Mouse (Mus musculus): Measurements from ENCODE around the gene Tmem63c.

Gene Tmem63c

DNA sequence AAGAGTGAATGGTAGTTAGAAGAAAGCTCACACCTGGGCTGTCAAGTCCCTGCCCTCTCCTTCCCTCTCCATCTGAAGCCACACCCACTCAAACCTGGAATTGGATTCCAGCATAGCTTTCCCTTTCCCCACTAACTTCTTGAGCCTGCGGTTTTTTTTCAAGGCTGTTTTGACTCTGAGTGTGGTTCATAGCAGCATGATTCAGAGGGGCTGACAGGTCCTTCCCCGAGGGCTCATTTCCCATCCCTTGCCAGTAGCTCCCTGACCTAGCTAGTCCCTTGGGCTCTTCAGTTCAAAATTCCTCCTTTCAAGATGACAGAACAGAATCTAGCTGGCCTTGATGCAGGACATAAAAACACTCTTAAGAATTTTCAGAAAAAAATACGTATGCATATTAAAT is 26.4 kb downstream of the Tmem63c start:
- no peak for DNase-seq (ENCODE audit: extremely low spot score, low spot score)

DNA sequence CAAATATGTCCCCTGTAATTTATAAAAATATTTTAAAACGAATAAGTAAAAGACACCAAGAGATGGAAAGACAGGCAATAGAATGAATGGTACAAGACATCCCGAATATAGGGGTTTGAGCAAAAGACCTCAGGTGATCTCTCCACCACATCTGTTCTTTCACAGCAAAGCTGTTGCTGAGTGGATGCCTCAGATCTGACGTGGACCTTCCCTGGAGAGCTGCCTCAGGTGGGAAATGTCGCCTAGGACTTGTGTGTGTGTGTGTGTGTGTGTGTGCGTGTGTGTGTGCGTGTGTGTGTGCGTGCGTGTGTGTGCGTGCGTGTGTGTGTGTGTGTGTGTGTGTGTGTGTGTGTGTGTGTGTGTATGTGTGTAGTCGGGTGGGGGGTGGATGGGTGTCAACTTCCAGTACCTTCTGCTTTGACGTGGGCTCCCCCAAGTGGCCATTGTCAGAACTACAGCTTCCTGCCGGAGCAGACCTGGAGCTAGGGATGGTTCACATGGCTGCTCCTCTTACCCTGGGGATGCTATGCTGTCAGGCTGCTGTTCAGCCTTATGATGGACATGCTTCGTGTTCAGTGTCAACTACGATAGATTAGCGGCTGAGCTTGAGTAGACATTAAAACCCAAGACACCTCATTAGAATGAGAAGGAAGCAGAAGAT is 31.7 kb downstream of the Tmem63c start:
- peak; percentile 87 for DNase-seq (ENCODE audit: extremely low spot score, low spot score)

- DNase-seq (ENCODE audit: extremely low spot score, low spot score): no peak
Observed at GRCm38 (mm10) chr12:87054873-87055272, 33.7 kb downstream of the Tmem63c start.

GRCm38 (mm10) chr12:87057066-87057465 is 35.9 kb downstream of the Tmem63c start:
- no peak for DNase-seq (ENCODE audit: extremely low spot score, low spot score)

DNA sequence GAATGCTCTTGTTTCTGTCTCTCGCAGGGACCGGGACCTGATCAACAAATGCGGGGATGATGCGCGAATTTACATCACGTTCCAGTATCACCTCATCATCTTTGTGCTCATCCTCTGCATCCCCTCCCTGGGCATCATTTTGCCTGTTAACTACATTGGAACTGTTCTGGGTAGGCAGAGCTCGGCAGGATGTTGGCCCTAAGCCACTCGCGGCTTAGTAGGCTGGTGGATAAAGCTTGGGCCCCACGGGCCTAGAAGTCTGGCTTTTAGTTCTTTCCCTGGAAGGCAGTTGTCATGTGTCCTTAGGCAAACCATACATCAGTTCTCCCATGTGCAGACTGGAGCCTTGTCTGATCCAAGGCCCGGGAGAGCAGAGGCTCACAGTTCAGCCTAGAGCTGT is 44.3 kb downstream of the Tmem63c start:
- DNase-seq (ENCODE audit: extremely low spot score, low spot score): no peak

GRCm38 (mm10) chr12:87066429-87066828 is 45.3 kb downstream of the Tmem63c start:
- DNase-seq (ENCODE audit: extremely low spot score, low spot score): no peak

- no peak for DNase-seq (ENCODE audit: extremely low spot score, low spot score)
Observed at GRCm38 (mm10) chr12:87070520-87070919, 49.4 kb downstream of the Tmem63c start.

DNA sequence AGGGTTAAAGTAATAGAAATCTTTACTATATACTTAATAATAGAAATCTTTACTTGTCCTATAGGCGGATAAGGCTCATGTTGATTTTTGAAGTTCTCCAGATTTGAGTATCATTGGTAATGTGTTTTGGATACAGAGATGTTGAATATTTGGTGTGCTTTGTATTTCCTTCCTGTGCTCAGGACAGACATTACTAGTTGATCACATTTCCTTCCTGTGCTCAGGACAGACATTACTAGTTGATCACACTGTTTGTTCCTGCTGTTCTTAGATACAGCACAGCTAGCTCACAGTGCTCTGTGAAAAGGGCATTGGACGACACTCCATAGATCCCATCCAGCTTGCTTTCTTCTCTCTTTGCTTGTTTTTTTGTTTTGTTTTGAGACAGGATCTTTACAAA is 55.5 kb downstream of the Tmem63c start:
- no peak for DNase-seq (ENCODE audit: extremely low spot score, low spot score)

- no peak for DNase-seq (ENCODE audit: extremely low spot score, low spot score)
Observed at GRCm38 (mm10) chr12:87082797-87083196, 61.7 kb downstream of the Tmem63c start.

DNA sequence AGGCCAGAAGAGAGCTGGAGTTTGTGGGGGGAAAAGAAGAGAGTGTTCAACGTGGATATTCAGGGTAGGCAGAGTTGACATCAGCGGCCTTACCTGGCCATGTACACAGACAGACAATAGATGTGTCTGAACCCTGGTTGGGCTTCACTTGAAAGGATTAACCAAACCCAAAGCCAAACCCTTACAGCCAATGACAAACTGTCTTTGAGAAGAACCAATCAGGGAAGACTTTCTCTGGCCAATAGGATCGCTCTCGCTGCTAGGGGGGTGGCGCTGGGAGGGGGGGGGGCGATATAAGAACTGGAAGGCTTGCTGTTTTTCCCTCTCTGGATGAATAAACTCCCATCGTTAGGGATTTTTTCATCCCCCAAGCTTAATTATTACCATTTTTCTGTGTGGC is 66.1 kb downstream of the Tmem63c start:
- DNase-seq (ENCODE audit: extremely low spot score, low spot score): no peak

GRCm38 (mm10) chr12:87088331-87088730 is 67.2 kb downstream of the Tmem63c start:
- DNase-seq (ENCODE audit: extremely low spot score, low spot score): no peak

GRCm38 (mm10) chr12:87089255-87089654 is 68.1 kb downstream of the Tmem63c start:
- no peak for DNase-seq (ENCODE audit: extremely low spot score, low spot score)

DNA sequence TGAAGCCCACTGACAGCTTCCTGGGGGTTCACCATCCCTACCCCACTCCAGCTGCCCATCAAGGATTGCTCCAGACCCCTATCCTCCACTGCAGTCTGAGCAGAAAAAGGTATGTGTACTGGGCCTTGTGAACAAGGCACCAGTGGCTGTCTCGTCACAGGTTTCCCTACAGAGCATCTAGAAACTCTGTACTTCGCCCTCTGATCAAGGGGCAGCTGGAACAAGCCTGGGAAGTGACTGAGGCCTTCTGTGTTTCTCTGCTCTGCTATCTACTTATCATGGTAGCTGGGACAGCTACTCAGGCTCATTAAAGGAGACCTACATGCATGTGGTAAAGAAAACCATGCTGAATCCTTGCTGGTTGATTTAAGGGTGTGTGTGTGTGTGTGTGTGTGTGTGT is 68.6 kb downstream of the Tmem63c start:
- no peak for DNase-seq (ENCODE audit: extremely low spot score, low spot score)

DNA sequence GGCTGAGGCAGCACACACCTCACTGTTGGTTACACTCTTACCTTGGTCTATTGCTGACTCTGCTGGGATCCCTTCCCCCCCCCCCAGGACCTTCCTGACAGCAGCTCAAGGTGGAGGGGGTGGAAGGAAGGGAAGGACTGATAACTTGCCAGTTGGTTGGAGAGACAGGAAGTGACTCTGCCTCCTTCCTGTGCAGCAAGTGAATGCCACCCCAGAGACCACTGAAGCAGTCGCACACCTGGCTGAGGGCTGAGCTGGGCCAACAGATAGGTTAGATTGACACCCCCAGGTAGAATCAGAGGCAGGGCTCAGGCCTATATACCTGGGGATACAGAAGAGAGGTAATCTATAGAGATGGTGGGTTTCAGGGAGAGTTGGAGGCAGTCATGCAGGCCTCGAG is 70.8 kb downstream of the Tmem63c start:
- DNase-seq (ENCODE audit: extremely low spot score, low spot score): no peak

GRCm38 (mm10) chr12:87093249-87093648 is 72.1 kb downstream of the Tmem63c start:
- no peak for DNase-seq (ENCODE audit: extremely low spot score, low spot score)

GRCm38 (mm10) chr12:87093671-87094070 is 72.5 kb downstream of the Tmem63c start:
- DNase-seq (ENCODE audit: extremely low spot score, low spot score): no peak

DNA sequence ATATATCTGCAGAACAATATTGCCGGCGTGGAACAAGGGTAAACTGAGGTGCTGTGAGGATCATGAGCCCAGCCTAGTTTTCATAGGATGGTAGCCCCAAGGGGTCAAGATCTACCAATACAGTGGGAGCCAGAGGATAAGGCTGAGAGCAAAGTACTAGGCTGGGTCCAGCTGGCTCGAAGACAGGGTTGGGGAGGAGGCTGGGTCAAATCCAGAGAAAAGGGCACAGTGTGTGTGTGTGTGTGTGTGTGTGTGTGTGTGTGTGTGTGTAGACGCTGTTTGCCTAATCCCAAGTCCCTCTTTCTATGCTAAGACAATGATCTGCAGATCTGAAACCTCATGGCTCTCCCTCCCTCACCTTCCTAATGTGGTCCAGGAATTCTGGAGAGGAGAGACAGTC is 79.2 kb downstream of the Tmem63c start:
- no peak for DNase-seq (ENCODE audit: extremely low spot score, low spot score)

GRCm38 (mm10) chr12:87102165-87102631 is 81.1 kb downstream of the Tmem63c start, which contains the start of gene Ngb:
TSS of gene Ngb (minus strand) at chr12:87102539.
- peak; percentile 30 for DNase-seq (ENCODE audit: extremely low spot score, low spot score)

GRCm38 (mm10) chr12:87103471-87103870 is 82.3 kb downstream of the Tmem63c start:
- no peak for DNase-seq (ENCODE audit: extremely low spot score, low spot score)

- no peak for DNase-seq (ENCODE audit: extremely low spot score, low spot score)
Observed at GRCm38 (mm10) chr12:87104796-87105195, 83.7 kb downstream of the Tmem63c start.

DNA sequence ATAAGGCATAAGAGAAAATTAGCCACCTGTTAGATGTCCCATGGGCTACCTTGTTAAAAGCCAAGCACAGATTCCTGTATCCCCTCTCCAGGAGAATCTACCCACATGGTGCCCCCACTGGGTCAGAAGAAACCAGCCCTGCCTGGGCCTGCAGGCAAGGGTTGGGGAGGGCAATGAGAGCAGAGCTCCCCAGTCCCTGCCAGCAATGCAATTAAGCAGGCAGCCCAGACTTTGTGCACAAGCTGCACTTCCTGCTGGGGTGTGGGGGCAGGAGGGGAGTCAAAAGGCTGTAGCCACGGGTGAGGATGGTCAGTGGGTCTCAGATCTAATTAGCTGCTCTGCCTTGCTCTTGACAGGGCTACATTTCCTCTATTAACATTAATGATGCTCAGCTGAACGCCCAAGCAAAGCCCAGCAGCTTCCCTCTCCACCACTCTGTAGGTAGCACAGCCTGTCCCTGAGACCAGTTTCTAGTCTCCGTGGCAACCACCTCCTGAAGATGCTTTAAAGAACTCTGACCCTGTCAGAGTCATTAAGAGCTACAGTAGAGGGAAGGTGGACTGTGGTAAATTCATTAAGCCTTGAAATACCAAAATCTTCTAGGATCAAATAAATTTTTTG is 86.3 kb downstream of the Tmem63c start:
- no peak for DNase-seq (ENCODE audit: extremely low spot score, low spot score)

- no peak for DNase-seq (ENCODE audit: extremely low spot score, low spot score)
Observed at GRCm38 (mm10) chr12:87121918-87122589, 100.9 kb downstream of the Tmem63c start.

GRCm38 (mm10) chr12:87127256-87127655 is 106.1 kb downstream of the Tmem63c start:
- DNase-seq (ENCODE audit: extremely low spot score, low spot score): no peak

All from neural tube, embryonic 10.5 days (tissue).